Mouse (Mus musculus): ENCODE measurements at regions not wholly inside any gene's neighbourhood (a gene's known extent, or its start where the extent isn't known, plus 50 kb on each side); places are given as distances from the start of the nearest gene placed in this dataset.

- no peak overlapping the region for H3K4me3 ChIP-seq (ENCODE audit: low read depth, low read length)
- H3K36me3 ChIP-seq (ENCODE audit: control insufficient read depth, insufficient read depth), result no peaks in the 10 kb centered on the region
- no peaks in the 10 kb centered on the region for H3K27me3 ChIP-seq (ENCODE audit: control insufficient read depth, insufficient read depth, low read depth, low read length)
- WGBS (ENCODE audit: insufficient replicate concordance), result 50% methylated on average over 4 of the region's 4 CpGs
- H3K9me3 ChIP-seq (replicated peaks; ENCODE audit: control insufficient read depth, low read length), result no peaks in the 10 kb centered on the region
- no peak overlapping the region for H3K4me2 ChIP-seq (ENCODE audit: low read depth, low read length)
- no peak for ATAC-seq (ENCODE audit: low read depth)
- no peak overlapping the region for H3K27ac ChIP-seq (ENCODE audit: low read length)
- H3K4me1 ChIP-seq (ENCODE audit: control insufficient read depth, low read depth, low read length), result no peaks in the 10 kb centered on the region
- H3K9ac ChIP-seq (ENCODE audit: low read depth, low read length), result no peak overlapping the region
Observed at GRCm38 (mm10) chr17:49262394-49262793, 165.8 kb upstream of the Mocs1 start.

DNA sequence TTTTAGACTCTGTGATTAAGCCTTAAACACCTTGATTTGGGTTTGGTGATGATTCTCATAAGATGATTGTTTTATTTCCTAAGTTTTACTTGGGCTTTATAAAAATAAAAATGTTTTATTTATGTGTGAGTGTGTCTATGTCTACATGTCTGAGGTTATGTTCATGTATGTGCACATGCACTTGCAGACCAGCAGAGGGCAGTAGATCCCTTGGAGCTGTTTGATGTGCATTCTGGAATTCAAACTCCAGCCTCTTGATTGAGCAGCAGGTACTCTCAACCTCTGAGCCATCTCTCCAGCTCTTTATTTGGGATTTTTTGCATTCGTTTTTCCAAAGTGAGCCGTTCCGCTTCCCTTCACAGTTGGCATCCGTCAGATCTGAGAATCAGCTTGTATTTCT lies 161.8 kb upstream of the Mocs1 start:
- no peaks in the 10 kb centered on the region for H3K27me3 ChIP-seq (ENCODE audit: control insufficient read depth, insufficient read depth, low read depth, low read length)

GRCm38 (mm10) chr17:49269943-49270342 lies 158.2 kb upstream of the Mocs1 start:
- H3K9ac ChIP-seq (ENCODE audit: low read depth, low read length), result no peak overlapping the region
- 71% methylated on average over 7 of the region's 7 CpGs for WGBS (ENCODE audit: insufficient replicate concordance)
- no peaks in the 10 kb centered on the region for H3K27me3 ChIP-seq (ENCODE audit: control insufficient read depth, insufficient read depth, low read depth, low read length)
- H3K4me1 ChIP-seq (ENCODE audit: control insufficient read depth, low read depth, low read length), result no peaks in the 10 kb centered on the region
- no peak for ATAC-seq (ENCODE audit: low read depth)
- no peaks in the 10 kb centered on the region for H3K9me3 ChIP-seq (replicated peaks; ENCODE audit: control insufficient read depth, low read length)
- no peak overlapping the region for H3K27ac ChIP-seq (ENCODE audit: low read length)
- no peak overlapping the region for H3K4me3 ChIP-seq (ENCODE audit: low read depth, low read length)
- H3K4me2 ChIP-seq (ENCODE audit: low read depth, low read length), result no peak overlapping the region
- H3K36me3 ChIP-seq (ENCODE audit: control insufficient read depth, insufficient read depth), result no peaks in the 10 kb centered on the region

More for the DNA sequence above, 161.8 kb upstream of the Mocs1 start:
- no peaks in the 10 kb centered on the region for H3K9me3 ChIP-seq (replicated peaks; ENCODE audit: control insufficient read depth, low read length)
- no peak for ATAC-seq (ENCODE audit: low read depth)
- H3K4me1 ChIP-seq (ENCODE audit: control insufficient read depth, low read depth, low read length), result no peaks in the 10 kb centered on the region
- H3K36me3 ChIP-seq (ENCODE audit: control insufficient read depth, insufficient read depth), result no peaks in the 10 kb centered on the region
- H3K9ac ChIP-seq (ENCODE audit: low read depth, low read length), result no peak overlapping the region
- WGBS (ENCODE audit: insufficient replicate concordance), result 74% methylated on average over 4 of the region's 4 CpGs
- no peak overlapping the region for H3K4me2 ChIP-seq (ENCODE audit: low read depth, low read length)
- H3K4me3 ChIP-seq (ENCODE audit: low read depth, low read length), result no peak overlapping the region
- H3K27ac ChIP-seq (ENCODE audit: low read length), result no peak overlapping the region

GRCm38 (mm10) chr17:49272661-49273448 lies 155.3 kb upstream of the Mocs1 start:
- Histone ChIP-seq H3K9ac (ENCODE audit: low read depth, low read length) (no peak overlapping the region), H3K27ac (ENCODE audit: low read length) (no peak overlapping the region), H3K4me1 (ENCODE audit: control insufficient read depth, low read depth, low read length) (no peaks in the 10 kb centered on the region), H3K27me3 (ENCODE audit: control insufficient read depth, insufficient read depth, low read depth, low read length) (no peaks in the 10 kb centered on the region), H3K36me3 (ENCODE audit: control insufficient read depth, insufficient read depth) (no peaks in the 10 kb centered on the region), H3K4me2 (ENCODE audit: low read depth, low read length) (no peak overlapping the region), H3K4me3 (ENCODE audit: low read depth, low read length) (no peak overlapping the region), H3K9me3 (replicated peaks; ENCODE audit: control insufficient read depth, low read length) (no peaks in the 10 kb centered on the region)
- ATAC-seq (ENCODE audit: low read depth), result no peak
- 68% methylated on average over 10 of the region's 11 CpGs for WGBS (ENCODE audit: insufficient replicate concordance)

- no peaks in the 10 kb centered on the region for H3K27me3 ChIP-seq (ENCODE audit: control insufficient read depth, insufficient read depth, low read depth, low read length)
- no peak overlapping the region for H3K4me2 ChIP-seq (ENCODE audit: low read depth, low read length)
- H3K4me3 ChIP-seq (ENCODE audit: low read depth, low read length), result no peak overlapping the region
- H3K36me3 ChIP-seq (ENCODE audit: control insufficient read depth, insufficient read depth), result no peaks in the 10 kb centered on the region
- no peaks in the 10 kb centered on the region for H3K9me3 ChIP-seq (replicated peaks; ENCODE audit: control insufficient read depth, low read length)
- 66% methylated on average over 3 of the region's 3 CpGs for WGBS (ENCODE audit: insufficient replicate concordance)
- ATAC-seq (ENCODE audit: low read depth), result no peak
- no peaks in the 10 kb centered on the region for H3K4me1 ChIP-seq (ENCODE audit: control insufficient read depth, low read depth, low read length)
- H3K27ac ChIP-seq (ENCODE audit: low read length), result no peak overlapping the region
- no peak overlapping the region for H3K9ac ChIP-seq (ENCODE audit: low read depth, low read length)
Observed at GRCm38 (mm10) chr17:49274936-49275335, 153.2 kb upstream of the Mocs1 start.

DNA sequence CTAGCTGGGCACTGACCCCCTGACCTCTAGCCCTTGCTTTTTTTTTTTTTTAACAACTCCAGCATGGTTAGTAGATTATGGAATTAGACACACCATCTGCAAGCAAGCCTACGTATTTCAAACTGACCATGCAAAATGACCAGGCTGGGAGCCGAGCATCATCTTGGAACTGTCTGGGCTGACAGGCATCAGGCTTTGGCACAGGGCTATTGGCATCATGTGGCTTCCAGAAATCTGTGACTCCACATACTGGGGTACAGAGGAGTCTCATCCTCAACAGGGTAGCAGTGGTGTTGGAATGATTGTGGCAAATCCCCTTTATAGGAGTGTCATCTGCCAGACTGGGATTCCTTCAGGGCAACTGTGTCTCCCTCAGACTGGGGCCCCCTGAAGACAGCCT lies 152.7 kb upstream of the Mocs1 start:
- H3K4me1 ChIP-seq (ENCODE audit: control insufficient read depth, low read depth, low read length), result no peaks in the 10 kb centered on the region
- no peak for ATAC-seq (ENCODE audit: low read depth)
- no peak overlapping the region for H3K4me2 ChIP-seq (ENCODE audit: low read depth, low read length)
- H3K36me3 ChIP-seq (ENCODE audit: control insufficient read depth, insufficient read depth), result no peaks in the 10 kb centered on the region
- H3K4me3 ChIP-seq (ENCODE audit: low read depth, low read length), result no peak overlapping the region
- H3K27ac ChIP-seq (ENCODE audit: low read length), result no peak overlapping the region
- WGBS (ENCODE audit: insufficient replicate concordance), result 50% methylated on average over 2 of the region's 2 CpGs
- H3K9me3 ChIP-seq (replicated peaks; ENCODE audit: control insufficient read depth, low read length), result no peaks in the 10 kb centered on the region
- no peak overlapping the region for H3K9ac ChIP-seq (ENCODE audit: low read depth, low read length)
- H3K27me3 ChIP-seq (ENCODE audit: control insufficient read depth, insufficient read depth, low read depth, low read length), result no peaks in the 10 kb centered on the region

GRCm38 (mm10) chr17:49275916-49276315 lies 152.2 kb upstream of the Mocs1 start:
- no peak for ATAC-seq (ENCODE audit: low read depth)
- Histone ChIP-seq H3K9ac (ENCODE audit: low read depth, low read length) (no peak overlapping the region), H3K27ac (ENCODE audit: low read length) (no peak overlapping the region), H3K4me1 (ENCODE audit: control insufficient read depth, low read depth, low read length) (no peaks in the 10 kb centered on the region), H3K4me3 (ENCODE audit: low read depth, low read length) (no peak overlapping the region), H3K27me3 (ENCODE audit: control insufficient read depth, insufficient read depth, low read depth, low read length) (no peaks in the 10 kb centered on the region), H3K4me2 (ENCODE audit: low read depth, low read length) (no peak overlapping the region), H3K36me3 (ENCODE audit: control insufficient read depth, insufficient read depth) (no peaks in the 10 kb centered on the region), H3K9me3 (replicated peaks; ENCODE audit: control insufficient read depth, low read length) (no peaks in the 10 kb centered on the region)
- 65% methylated on average over 2 of the region's 2 CpGs for WGBS (ENCODE audit: insufficient replicate concordance)

- H3K9me3 ChIP-seq (replicated peaks; ENCODE audit: control insufficient read depth, low read length), result peaks cover 4% of the 10 kb centered on the region
- H3K36me3 ChIP-seq (ENCODE audit: control insufficient read depth, insufficient read depth), result no peaks in the 10 kb centered on the region
- no peak overlapping the region for H3K9ac ChIP-seq (ENCODE audit: low read depth, low read length)
- no peak overlapping the region for H3K4me3 ChIP-seq (ENCODE audit: low read depth, low read length)
- H3K27ac ChIP-seq (ENCODE audit: low read length), result no peak overlapping the region
- no peaks in the 10 kb centered on the region for H3K27me3 ChIP-seq (ENCODE audit: control insufficient read depth, insufficient read depth, low read depth, low read length)
- 66% methylated on average over 8 of the region's 8 CpGs for whole genome bisulfite sequencing (ENCODE audit: insufficient replicate concordance)
- H3K4me2 ChIP-seq (ENCODE audit: low read depth, low read length), result no peak overlapping the region
- no peaks in the 10 kb centered on the region for H3K4me1 ChIP-seq (ENCODE audit: control insufficient read depth, low read depth, low read length)
- no peak for ATAC-seq (ENCODE audit: low read depth)
Observed at GRCm38 (mm10) chr17:49278541-49278940, 149.6 kb upstream of the Mocs1 start.

GRCm38 (mm10) chr17:49278973-49279727 lies 149.0 kb upstream of the Mocs1 start:
- no peak overlapping the region for H3K27ac ChIP-seq (ENCODE audit: low read length)
- peaks cover 4% of the 10 kb centered on the region for H3K9me3 ChIP-seq (replicated peaks; ENCODE audit: control insufficient read depth, low read length)
- WGBS (ENCODE audit: insufficient replicate concordance), result 66% methylated on average over 10 of the region's 10 CpGs
- no peaks in the 10 kb centered on the region for H3K36me3 ChIP-seq (ENCODE audit: control insufficient read depth, insufficient read depth)
- no peaks in the 10 kb centered on the region for H3K4me1 ChIP-seq (ENCODE audit: control insufficient read depth, low read depth, low read length)
- no peak overlapping the region for H3K4me3 ChIP-seq (ENCODE audit: low read depth, low read length)
- no peaks in the 10 kb centered on the region for H3K27me3 ChIP-seq (ENCODE audit: control insufficient read depth, insufficient read depth, low read depth, low read length)
- H3K9ac ChIP-seq (ENCODE audit: low read depth, low read length), result no peak overlapping the region
- no peak for ATAC-seq (ENCODE audit: low read depth)
- no peak overlapping the region for H3K4me2 ChIP-seq (ENCODE audit: low read depth, low read length)
